Mouse (Mus musculus) left cerebral cortex, postnatal 10 days (tissue): ENCODE results near the gene Olfr873. TPM values are rescaled to one million over a fixed set of nuclear protein-coding genes. Genes with fewer than 3 reads are reported as not detected.
"Not testable (repeated sequence)": the region's sequence is repeated elsewhere in the genome, so short reads cannot be mapped to it uniquely, and the experiment has no call there.

Experiments used
- DNase-seq, 2 experiments: peaks; one replicate each; pipeline ENCODE4 v3.0.0; 2021 to 2022; ENCODE audit warnings: low spot score in 2 of 2, mixed read lengths in 1 of 2; ENCODE audit errors: extremely low spot score in 1 of 2
- intact Hi-C: fragments of 180-260 bp; cut with DNase I; formaldehyde crosslinking; loops from one replicate; pipeline ENCODE4 v1.15.1; 2025
- total RNA-seq, 2 experiments: library from RNA; stranded (reverse); gene quantifications; 2 replicates each; pipeline ENCODE4 v1.2.3; 2021

Olfr873 gene
- not detected for total RNA-seq

GRCm38 (mm10) chr9:20298232-20298631, at the start of gene Olfr873:
Olfr873 (plus strand) TSS chr9:20298532.
- intact Hi-C loops = no loop called here
- no peak for DNase-seq

- intact Hi-C loops = no loop called here
- DNase-seq = no peak
Observed at GRCm38 (mm10) chr9:20282051-20282450, 16.3 kb upstream of the Olfr873 start, which contains the start of gene Olfr39. Olfr39 (plus strand) TSS chr9:20282351.

GRCm38 (mm10) chr9:20295562-20295961, 2.8 kb upstream of the Olfr873 start:
- intact Hi-C loops, DNase-seq: not testable (repeated sequence)

GRCm38 (mm10) chr9:20335994-20336393, 37.7 kb downstream of the Olfr873 start, which contains the start of gene Olfr18:
Olfr18 (minus strand) TSS chr9:20336094.
- intact Hi-C loops = no loop called here
- DNase-seq = no peak

- no peak for DNase-seq
- intact Hi-C loops = no loop called here
Observed at GRCm38 (mm10) chr9:20348501-20348900, 50.2 kb downstream of the Olfr873 start.

Other genes starting within 250 kb of the Olfr873 start
- not detected for gene Olfr867, start 241.0 kb upstream of the Olfr873 start, total RNA-seq
- not detected for gene Olfr868, start 199.9 kb upstream of the Olfr873 start, total RNA-seq
- not detected for gene Olfr869, start 169.5 kb upstream of the Olfr873 start, total RNA-seq
- gene Olfr870, start 124.5 kb upstream of the Olfr873 start, total RNA-seq = not detected
- not detected for gene Olfr871, start 86.3 kb upstream of the Olfr873 start, total RNA-seq
- gene Olfr872, start 61.4 kb upstream of the Olfr873 start, total RNA-seq = not detected
- gene Olfr39, start 16.2 kb upstream of the Olfr873 start, total RNA-seq = not detected
- gene Olfr18, start 37.6 kb downstream of the Olfr873 start, total RNA-seq = not detected
- gene Zfp560, start 86.6 kb downstream of the Olfr873 start, total RNA-seq = 10 to 100 TPM; 13.5 to 15.5 TPM
- 10 to 100 TPM; 30.9 to 31.5 TPM for gene Zfp26, start 161.6 kb downstream of the Olfr873 start, total RNA-seq
- gene Zfp426, start 194.2 kb downstream of the Olfr873 start, total RNA-seq = 10 to 100 TPM; 30.0 to 33.5 TPM
- gene Zfp266, start 222.9 kb downstream of the Olfr873 start, total RNA-seq = 10 to 100 TPM; 54.4 to 56.7 TPM